Mouse (Mus musculus) hindbrain, embryonic 14.5 days (tissue): ENCODE measurements around the gene Kntc1. TPM values are rescaled to one million over a fixed set of nuclear protein-coding genes. Genes with fewer than 3 reads are reported as not detected.

Experiments used
- polyA plus RNA-seq: library from polyadenylated mRNA; unstranded; fragments of >200 nt; fragmentation: Nextera tagmentation; extraction: Ambion mirVana; gene quantifications from 2 replicates; pipeline ENCODE4 v1.2.1, GENCODE M21; 2014

The Kntc1 gene
- polyA plus RNA-seq, 1 experiment from 2014 or later: 5.8 TPM

Other genes starting within 250 kb of the Kntc1 start
- gene B3gnt4, start 239.3 kb upstream of the Kntc1 start, polyA plus RNA-seq: 1.2 and 2.0 TPM in 2 replicates
- 105 and 110 TPM in 2 replicates for gene Diablo, start 225.5 kb upstream of the Kntc1 start, polyA plus RNA-seq
- gene Gm49027, start 224.2 kb upstream of the Kntc1 start, polyA plus RNA-seq: 0.67 and 0.74 TPM in 2 replicates
- 49.8 and 50.4 TPM in 2 replicates for gene Vps33a, start 176.7 kb upstream of the Kntc1 start, polyA plus RNA-seq
- 70.7 and 72.9 TPM in 2 replicates for gene Clip1, start 65.1 kb upstream of the Kntc1 start, polyA plus RNA-seq
- 55.5 and 61.0 TPM in 2 replicates for gene Zcchc8, start 28.6 kb upstream of the Kntc1 start, polyA plus RNA-seq
- 118 and 121 TPM in 2 replicates for gene Rsrc2, start 302 bp upstream of the Kntc1 start, polyA plus RNA-seq
- not detected in 2 replicates for gene Hcar2, start 115.8 kb downstream of the Kntc1 start, polyA plus RNA-seq
- 0.51 and 0.64 TPM in 2 replicates for gene Hcar1, start 130.3 kb downstream of the Kntc1 start, polyA plus RNA-seq
- 104 and 111 TPM in 2 replicates for gene Denr, start 157.5 kb downstream of the Kntc1 start, polyA plus RNA-seq
- gene Gm43518, start 177.7 kb downstream of the Kntc1 start, polyA plus RNA-seq: 2.3 and 2.6 TPM in 2 replicates
- 5.2 and 5.5 TPM in 2 replicates for gene Ccdc62, start 181.0 kb downstream of the Kntc1 start, polyA plus RNA-seq
- 22.4 and 27.9 TPM in 2 replicates for gene Hip1r, start 223.9 kb downstream of the Kntc1 start, polyA plus RNA-seq